Mouse (Mus musculus) embryonic facial prominence, embryonic 11.5 days (tissue): ENCODE measurements around the gene Il11ra1. TPM values are rescaled to one million over a fixed set of nuclear protein-coding genes. Genes with fewer than 3 reads are reported as not detected.
"Not testable (repeated sequence)": the region's sequence is repeated elsewhere in the genome, so short reads cannot be mapped to it uniquely, and the experiment has no call there.

Source experiments
- ATAC-seq: fragments of 200-750 bp; cut with Nextera tagmentation; replicated peaks from 2 replicates; pipeline ENCODE4 v1.8.0; 2017; ENCODE audit warnings: low read depth; ENCODE audit not compliant: insufficient number of reproducible peaks, low FRiP score, low TSS enrichment
- DNase-seq: peaks from one replicate; pipeline ENCODE4 v3.0.0-alpha.2; 2015; ENCODE audit warnings: low spot score
- H3K27ac ChIP-seq: fragments of 300-500 bp; sonication (generic); replicated peaks from 2 replicates; pipeline ENCODE4 v1.5.1; 2014; ENCODE audit warnings: mild to moderate bottlenecking, low read depth, low read length, control low read depth
- H3K27me3 ChIP-seq: fragments of 300-500 bp; sonication (generic); 2 replicates; pipeline ENCODE4 v1.6.1; 2014; ENCODE audit warnings: mild to moderate bottlenecking, low read length, moderate library complexity, mixed read lengths; ENCODE audit not compliant: control insufficient read depth, insufficient read depth
- H3K36me3 ChIP-seq: fragments of 300-500 bp; sonication (generic); replicated peaks from 2 replicates; pipeline ENCODE4 v1.6.1; 2014; ENCODE audit warnings: low read depth, mild to moderate bottlenecking, low read length, moderate library complexity, mixed read lengths; ENCODE audit not compliant: control insufficient read depth, insufficient read depth
- H3K4me1 ChIP-seq: fragments of 300-500 bp; sonication (generic); 2 replicates; pipeline ENCODE4 v1.6.1; 2014; ENCODE audit warnings: low read length, mixed read lengths; ENCODE audit not compliant: control insufficient read depth, insufficient read depth
- H3K4me2 ChIP-seq: fragments of 300-500 bp; sonication (generic); 2 replicates; pipeline ENCODE4 v1.6.1; 2014; ENCODE audit warnings: low read depth, mild to moderate bottlenecking, control low read depth, low read length, moderate library complexity
- H3K4me3 ChIP-seq: fragments of 300-500 bp; sonication (generic); 2 replicates; pipeline ENCODE4 v1.5.1; 2014; ENCODE audit warnings: low read depth, low read length, control low read depth
- H3K9ac ChIP-seq: fragments of 300-500 bp; sonication (generic); replicated peaks from 2 replicates; pipeline ENCODE4 v1.6.1; 2014; ENCODE audit warnings: mild to moderate bottlenecking, control low read depth, low read length
- H3K9me3 ChIP-seq: fragments of 300-500 bp; sonication (generic); replicated peaks from 2 replicates; pipeline ENCODE4 v1.6.1; 2016; ENCODE audit warnings: mild to moderate bottlenecking, low read length, inconsistent platforms, mixed read lengths; ENCODE audit not compliant: control insufficient read depth
- WGBS: fragments of 180-500 bp; shearing (Covaris S2); extraction: QIAGEN DNeasy Blood & Tissue Kit; methylation state at CpG from one replicate; pipeline ENCODE4 v1.1.7; 2014; 5-methylcytosine and 5-hydroxymethylcytosine counted together
- polyA plus RNA-seq: library from polyadenylated mRNA; unstranded; fragments of >200 nt; fragmentation: Nextera tagmentation; extraction: Ambion mirVana; gene quantifications from 2 replicates; pipeline ENCODE4 v1.2.1, GENCODE M21; 2014

The Il11ra1 gene
- polyA plus RNA-seq, 1 experiment from 2014 or later, result 199 TPM

DNA sequence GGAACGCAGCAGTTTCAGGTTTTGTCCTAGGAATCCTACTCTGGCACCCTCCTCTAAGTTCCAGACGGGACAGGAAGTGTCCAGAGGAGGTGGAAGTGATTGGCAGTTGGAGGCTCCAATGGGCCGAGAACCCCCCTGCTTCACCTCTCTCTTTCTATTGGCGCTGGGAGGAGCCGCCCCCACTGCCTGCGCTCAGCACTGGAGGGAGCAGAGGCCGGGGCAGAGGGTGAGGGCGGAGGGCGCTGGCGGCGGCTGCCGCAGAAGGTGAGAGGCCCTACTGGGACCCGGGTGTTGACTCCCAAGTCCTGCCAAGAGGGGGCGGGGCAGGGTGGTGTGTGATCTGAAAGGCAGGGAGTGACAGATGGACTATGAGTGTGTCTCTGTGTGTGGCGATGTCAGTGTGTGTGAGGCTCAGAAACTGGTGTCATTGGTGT is 60.5 kb downstream of the Il11ra1 start:
- WGBS, result 0% methylated on average over 15 of the region's 15 CpGs
- Histone ChIP-seq H3K36me3 (no peaks in the 10 kb centered on the region), H3K4me3 (peak overlapping the region; percentile 40), H3K4me2 (peak overlapping the region; percentile 54), H3K27me3 (no peaks in the 10 kb centered on the region), H3K27ac (peak overlapping the region; percentile 95), H3K9ac (peak overlapping the region; percentile 55), H3K4me1 (peaks cover 5% of the 10 kb centered on the region), H3K9me3 (no peaks in the 10 kb centered on the region)
- peak; percentile 89 for DNase-seq
- peak; percentile 78 for ATAC-seq

DNA sequence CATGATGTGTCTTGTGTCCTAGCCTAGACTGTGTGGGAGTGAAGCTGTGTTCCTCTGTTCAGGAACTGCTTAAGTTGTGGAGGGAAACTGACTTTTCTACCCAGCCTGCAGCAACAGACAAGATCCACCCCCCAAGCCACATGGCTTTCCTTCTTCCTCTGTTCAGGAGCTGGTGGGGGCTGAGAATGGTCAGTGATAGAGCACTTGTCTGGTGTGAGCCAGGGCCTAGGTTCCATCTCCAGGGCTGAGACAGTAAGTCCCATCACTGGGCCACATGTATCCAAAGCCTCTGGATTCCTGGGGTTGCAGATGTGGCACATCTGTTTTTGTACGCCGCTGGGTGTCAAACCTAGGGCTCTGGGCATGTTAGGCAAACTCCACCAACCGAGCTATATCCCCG is 61.1 kb downstream of the Il11ra1 start:
- Histone ChIP-seq H3K9me3 (no peaks in the 10 kb centered on the region), H3K36me3 (no peaks in the 10 kb centered on the region), H3K27me3 (no peaks in the 10 kb centered on the region), H3K27ac (peak overlapping the region; percentile 95), H3K4me1 (peaks cover 5% of the 10 kb centered on the region), H3K9ac (peak overlapping the region; percentile 55), H3K4me2 (peak overlapping the region; percentile 54), H3K4me3 (peak overlapping the region; percentile 40)
- DNase-seq (no peak), ATAC-seq (0 out of 2 replicates have a peak, but pooled peaks have one; percentile 12)
- WGBS, result 74% methylated on average over 4 of the region's 4 CpGs

DNA sequence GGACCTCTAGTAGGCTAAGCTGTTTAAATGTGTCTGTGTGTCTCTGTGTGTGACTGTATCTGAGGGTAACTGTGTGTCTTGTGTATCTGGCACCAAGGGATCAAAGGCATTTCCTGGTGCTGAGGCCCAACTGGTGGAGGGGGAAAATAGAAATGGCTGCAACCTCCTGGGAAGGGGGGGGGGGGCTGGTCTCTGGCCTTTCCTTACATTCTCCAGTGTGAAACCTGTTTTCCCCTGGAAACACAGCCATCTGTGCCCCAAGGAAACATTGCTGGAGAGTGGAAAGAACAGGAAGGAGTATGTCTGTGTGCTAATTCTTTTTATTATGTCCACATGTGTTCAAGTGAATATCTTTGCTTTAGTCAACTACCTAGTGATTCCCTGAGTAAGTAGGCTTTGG is 61.9 kb downstream of the Il11ra1 start:
- peak; percentile 56 for DNase-seq

GRCm38 (mm10) chr4:41762099-41762687 is 62.4 kb downstream of the Il11ra1 start:
- WGBS, result 23% methylated on average over 8 of the region's 8 CpGs
- H3K9me3 ChIP-seq, result no peaks in the 10 kb centered on the region
- no peaks in the 10 kb centered on the region for H3K36me3 ChIP-seq
- ATAC-seq, result peak; percentile 70
- H3K4me2 ChIP-seq, result peak overlapping the region; percentile 54
- H3K27me3 ChIP-seq, result no peaks in the 10 kb centered on the region
- peaks cover 5% of the 10 kb centered on the region for H3K4me1 ChIP-seq
- H3K9ac ChIP-seq, result peak overlapping the region; percentile 55
- H3K4me3 ChIP-seq, result peak overlapping the region; percentile 40
- H3K27ac ChIP-seq, result peak overlapping the region; percentile 95
- DNase-seq, result peak; percentile 88

More for the DNA sequence above, 61.9 kb downstream of the Il11ra1 start:
- H3K4me1 ChIP-seq, result peaks cover 5% of the 10 kb centered on the region
- peak overlapping the region; percentile 40 for H3K4me3 ChIP-seq
- peak overlapping the region; percentile 54 for H3K4me2 ChIP-seq
- no peaks in the 10 kb centered on the region for H3K27me3 ChIP-seq
- H3K9ac ChIP-seq, result peak overlapping the region; percentile 55
- ATAC-seq, result no peak
- no peaks in the 10 kb centered on the region for H3K9me3 ChIP-seq
- H3K27ac ChIP-seq, result peak overlapping the region; percentile 95
- no peaks in the 10 kb centered on the region for H3K36me3 ChIP-seq

- peak overlapping the region; percentile 54 for H3K4me2 ChIP-seq
- ATAC-seq (peak; percentile 70), DNase-seq (peak; percentile 82)
- not testable (repeated sequence) for H3K9me3 ChIP-seq, H3K36me3 ChIP-seq, H3K27me3 ChIP-seq, H3K4me1 ChIP-seq
- H3K27ac ChIP-seq, result peak overlapping the region; percentile 95
- 19% methylated on average over 8 of the region's 8 CpGs for WGBS
- peak overlapping the region; percentile 55 for H3K9ac ChIP-seq
- peak overlapping the region; percentile 40 for H3K4me3 ChIP-seq
These were observed 62.9 kb downstream of the Il11ra1 start for GRCm38 (mm10) chr4:41762688-41763114.

DNA sequence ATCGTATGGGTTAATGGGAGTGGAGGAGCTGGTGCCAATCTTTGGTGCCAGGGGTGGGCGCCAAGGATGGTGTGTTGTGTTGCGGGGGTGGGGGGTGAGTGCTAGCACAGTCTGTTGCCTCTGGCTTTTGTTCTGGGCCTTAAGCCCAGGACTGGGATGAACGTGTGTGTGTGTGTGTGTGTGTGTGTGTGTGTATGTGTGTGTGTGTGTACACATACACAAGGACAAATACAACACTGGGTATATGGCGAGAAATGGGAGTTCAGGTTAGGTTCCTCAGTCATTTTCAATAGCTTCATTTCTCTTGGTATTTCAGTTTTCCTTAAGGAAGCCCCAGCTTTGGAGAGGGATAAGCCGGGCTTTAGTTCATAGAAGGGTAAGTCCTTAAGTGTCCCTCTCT is 63.4 kb downstream of the Il11ra1 start:
- 68% methylated on average over 3 of the region's 6 CpGs for WGBS
- not testable (repeated sequence) for H3K36me3 ChIP-seq, H3K4me1 ChIP-seq, H3K27me3 ChIP-seq, ATAC-seq, H3K9ac ChIP-seq, H3K4me3 ChIP-seq, H3K9me3 ChIP-seq, DNase-seq
- Histone ChIP-seq H3K27ac (peak overlapping the region; percentile 95; the same call in 1 of the 2 replicates), H3K4me2 (peak overlapping the region; percentile 54; the same call in 1 of the 2 replicates)

DNA sequence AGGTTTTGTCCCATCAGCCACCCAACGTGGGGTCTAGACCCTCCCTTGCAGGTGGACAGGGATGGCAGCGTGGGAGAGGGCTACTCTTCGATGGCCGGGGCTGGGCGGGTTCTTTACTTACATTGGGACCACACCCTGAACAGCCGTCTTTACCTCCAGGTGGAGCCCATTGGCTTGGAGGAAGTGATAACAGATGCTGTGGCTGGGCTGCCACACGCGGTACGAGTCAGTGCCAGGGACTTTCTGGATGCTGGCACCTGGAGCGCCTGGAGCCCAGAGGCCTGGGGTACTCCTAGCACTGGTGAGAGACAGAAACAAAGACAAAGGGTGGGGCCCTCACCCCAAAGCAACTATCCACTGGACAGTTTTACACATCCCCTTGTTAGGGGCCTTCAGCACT is 67.5 kb downstream of the Il11ra1 start:
- 81% methylated on average over 10 of the region's 10 CpGs for WGBS

GRCm38 (mm10) chr4:41772946-41773345 is 73.2 kb downstream of the Il11ra1 start:
- not testable (repeated sequence) for H3K36me3 ChIP-seq, H3K9ac ChIP-seq, H3K27me3 ChIP-seq, H3K27ac ChIP-seq, H3K4me1 ChIP-seq, ATAC-seq, H3K9me3 ChIP-seq
- Histone ChIP-seq H3K4me3 (0 out of 2 replicates have a peak overlapping the region, but pooled peaks have one; percentile 17), H3K4me2 (peak overlapping the region; percentile 32; the same call in 1 of the 2 replicates)
- WGBS, result 2% methylated on average over 5 of the region's 16 CpGs
- peak; percentile 51 for DNase-seq

More for the DNA sequence above, 67.5 kb downstream of the Il11ra1 start:
- H3K4me3 ChIP-seq, H3K36me3 ChIP-seq, H3K27ac ChIP-seq, H3K4me2 ChIP-seq, ATAC-seq, H3K9ac ChIP-seq, H3K4me1 ChIP-seq, DNase-seq, H3K27me3 ChIP-seq, H3K9me3 ChIP-seq: not testable (repeated sequence)
